Mouse (Mus musculus): ENCODE data around the gene Gm28047.
A peak's percentile ranks its signal among the peaks of the same experiment; 100 is the strongest.
"Not testable (repeated sequence)": the region's sequence is repeated elsewhere in the genome, so short reads cannot be mapped to it uniquely, and the experiment has no call there.

The Gm28047 gene

DNA sequence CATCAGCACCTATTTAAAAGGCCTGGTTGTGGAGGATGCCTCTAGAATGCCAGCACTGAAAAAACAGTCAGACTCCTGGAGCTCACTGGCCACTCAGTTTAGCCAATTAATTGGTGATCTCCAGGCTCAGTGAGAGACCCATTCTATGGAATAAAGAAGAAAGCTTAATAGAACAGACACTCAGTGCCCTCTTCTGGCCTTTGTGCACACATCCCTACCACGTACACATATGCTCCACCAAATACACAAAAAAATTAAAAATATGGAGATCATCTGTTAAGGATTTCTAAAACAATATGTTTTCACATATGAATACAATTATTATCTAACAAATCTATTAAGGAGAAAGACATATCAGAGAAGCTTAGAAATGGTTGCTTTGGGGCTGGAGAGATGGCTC lies 4.1 kb downstream of the Gm28047 start:
- DNase-seq (ENCODE audit: low read depth, low spot score): no peak

DNA sequence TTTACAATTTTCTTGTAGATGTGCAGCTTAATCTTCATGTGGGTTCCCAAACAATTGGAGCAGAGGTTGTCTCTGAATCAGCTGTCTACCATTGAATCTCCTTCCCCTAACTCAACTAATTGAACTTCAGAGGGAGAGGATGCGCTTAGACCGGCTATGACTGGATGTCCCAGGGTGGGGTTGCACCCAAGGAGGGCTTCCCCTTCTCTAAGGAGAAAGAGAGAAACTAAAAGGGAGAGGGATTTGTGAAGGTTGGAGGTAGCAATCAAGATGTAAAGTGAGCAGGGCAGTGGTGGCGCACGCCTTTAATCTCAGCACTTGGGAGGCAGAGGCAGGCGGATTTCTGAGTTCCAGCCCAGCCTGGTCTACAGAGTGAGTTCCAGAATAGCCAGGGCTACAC lies 5.4 kb downstream of the Gm28047 start:
- no peak for DNase-seq (ENCODE audit: low read depth, low spot score)

DNA sequence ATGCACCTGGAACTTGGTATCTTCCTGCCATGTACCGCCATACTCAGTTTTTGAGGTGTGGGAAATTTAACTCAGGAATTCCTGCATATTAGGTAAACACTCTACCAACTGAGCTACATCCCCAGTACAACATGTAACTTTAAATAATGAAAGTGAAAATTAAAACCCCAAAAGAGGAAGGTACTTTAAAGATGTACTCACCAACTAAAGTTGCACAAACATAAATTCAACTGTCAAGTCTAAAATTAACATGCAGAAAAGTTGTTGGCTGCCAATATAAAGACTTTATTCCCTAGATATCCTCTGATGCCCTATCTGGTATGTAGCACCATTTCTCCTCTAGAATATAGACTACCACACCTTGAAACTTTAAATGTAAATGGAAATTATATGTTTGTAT lies 7.2 kb downstream of the Gm28047 start:
- no peak for DNase-seq (ENCODE audit: low read depth, low spot score)

DNA sequence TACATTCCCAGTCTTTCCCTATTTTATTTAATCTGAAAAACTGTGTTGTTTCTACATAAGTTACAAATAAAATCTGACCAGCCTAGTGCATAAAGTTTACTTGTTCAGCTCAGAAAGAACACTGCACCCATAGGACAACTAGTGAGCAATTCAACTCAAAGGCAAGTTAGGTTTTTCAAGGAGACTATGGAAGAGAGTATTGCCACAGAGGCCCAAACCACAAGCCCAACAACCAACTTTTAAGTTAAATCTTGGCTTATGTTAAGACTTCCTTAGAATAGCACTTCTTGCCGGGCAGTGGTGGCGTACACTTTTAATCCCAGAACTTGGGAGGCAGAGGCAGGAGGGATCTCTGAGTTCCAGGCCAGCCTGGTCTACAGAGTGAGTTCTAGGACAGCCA lies 8.7 kb downstream of the Gm28047 start:
- no peak for DNase-seq (ENCODE audit: low read depth, low spot score)

DNA sequence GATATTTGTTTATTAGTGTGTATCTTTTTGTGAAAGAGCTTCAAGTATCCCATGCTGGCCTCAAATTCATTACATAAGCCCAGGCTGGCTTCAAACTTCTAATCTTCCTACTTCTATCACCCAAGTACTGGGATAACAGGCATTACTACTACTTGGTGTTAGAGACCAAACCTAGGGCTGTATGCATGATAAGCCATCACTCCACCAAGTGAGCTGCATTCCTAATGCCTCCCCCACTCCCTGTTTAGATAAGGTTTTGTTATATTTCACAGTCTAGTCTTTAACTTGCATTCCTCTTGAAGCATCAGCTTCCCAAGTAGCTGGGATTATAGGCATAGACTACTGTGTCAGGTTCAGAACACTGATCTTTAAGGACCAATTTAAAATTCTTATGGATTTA lies 10.6 kb downstream of the Gm28047 start:
- no peak for DNase-seq (ENCODE audit: low read depth, low spot score)

DNA sequence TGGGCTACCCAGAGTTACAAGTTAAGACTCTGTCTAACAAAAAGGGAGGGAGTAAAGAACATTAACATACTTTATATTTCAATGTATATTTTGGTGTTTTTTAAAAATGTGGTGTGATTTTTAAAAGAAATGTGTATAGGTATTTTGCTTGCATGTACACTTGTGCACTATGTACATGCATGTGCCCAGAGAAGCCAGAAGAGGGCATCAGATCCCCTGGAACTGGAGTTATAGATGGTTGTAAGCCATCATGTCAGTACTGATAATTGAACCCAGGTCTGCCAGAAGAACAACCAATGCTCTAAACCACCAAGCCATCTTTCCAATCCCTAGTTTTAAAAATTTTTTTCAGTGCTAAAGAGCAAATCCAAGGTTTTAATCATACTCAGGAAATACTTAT lies 11.9 kb downstream of the Gm28047 start:
- no peak for DNase-seq (ENCODE audit: low read depth, low spot score)

DNA sequence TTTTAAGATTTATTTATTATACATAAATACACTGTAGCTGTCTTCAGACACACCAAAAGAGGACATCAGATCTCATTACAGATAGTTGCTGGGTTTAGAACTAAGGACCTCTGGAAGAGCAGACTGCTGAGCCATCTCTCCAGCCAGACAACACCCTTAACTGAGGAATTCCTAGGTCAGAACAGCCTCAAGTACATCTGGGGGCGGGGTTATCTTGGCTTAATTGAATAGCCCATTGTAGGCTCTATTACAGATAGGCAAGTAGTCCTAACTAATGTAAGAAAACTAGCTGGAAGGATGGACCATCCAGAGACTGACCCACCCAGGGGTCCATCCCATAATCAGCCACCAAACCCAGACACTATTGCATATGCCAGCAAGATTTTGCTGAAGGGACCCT lies 16.3 kb downstream of the Gm28047 start:
- not testable (repeated sequence) for DNase-seq (ENCODE audit: low read depth, low spot score)

DNA sequence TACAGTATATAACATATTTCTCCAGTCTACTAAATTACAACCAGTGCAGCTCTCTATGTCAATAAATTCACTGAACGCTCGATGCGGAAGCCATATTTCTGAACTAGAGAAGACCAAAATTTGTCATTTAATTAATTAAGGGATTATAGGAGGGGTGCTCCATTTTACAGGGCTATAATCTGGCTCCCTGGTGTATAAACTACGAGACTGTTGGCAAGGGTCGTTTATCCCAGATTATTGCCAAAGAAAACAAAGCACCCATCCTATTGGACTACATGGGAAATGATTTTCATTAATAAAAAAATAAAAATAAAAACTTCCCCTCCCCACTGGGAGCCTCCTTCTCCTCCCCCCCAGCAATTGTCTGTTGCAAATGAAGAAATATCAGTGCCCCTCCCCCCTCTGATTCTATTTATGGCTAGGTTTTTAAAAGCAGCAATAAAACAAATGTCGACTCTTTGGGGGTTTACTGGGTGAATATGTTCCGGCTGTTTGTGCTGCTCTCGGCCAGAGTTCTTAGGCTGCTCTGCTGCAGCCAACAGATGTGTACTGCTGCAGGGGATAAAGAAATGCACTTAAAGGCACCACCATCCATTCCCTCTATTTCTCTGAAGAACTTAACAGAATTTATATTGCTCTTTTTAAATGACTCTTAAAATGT lies 30.7 kb downstream of the Gm28047 start:
- no peak for DNase-seq (ENCODE audit: low read depth, low spot score)

DNA sequence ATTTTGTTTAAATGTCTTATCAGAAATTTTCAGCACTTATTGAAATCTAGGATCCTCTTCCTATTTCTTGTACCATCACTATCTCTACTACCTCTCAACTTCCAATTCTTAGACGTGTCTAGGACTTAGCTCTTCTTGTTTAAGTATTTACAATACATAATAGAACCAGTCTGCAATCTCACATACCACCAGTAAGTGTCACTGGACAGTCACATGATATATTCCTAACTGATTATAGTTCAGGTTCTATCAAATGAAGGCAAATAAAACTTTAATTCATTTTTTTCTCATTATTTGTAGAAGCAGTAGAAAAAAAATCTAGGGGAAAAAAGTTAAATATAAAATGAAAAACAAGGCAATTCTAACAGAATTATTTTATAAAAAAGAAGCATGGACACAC lies 32.2 kb downstream of the Gm28047 start:
- DNase-seq (ENCODE audit: low read depth, low spot score): no peak

DNA sequence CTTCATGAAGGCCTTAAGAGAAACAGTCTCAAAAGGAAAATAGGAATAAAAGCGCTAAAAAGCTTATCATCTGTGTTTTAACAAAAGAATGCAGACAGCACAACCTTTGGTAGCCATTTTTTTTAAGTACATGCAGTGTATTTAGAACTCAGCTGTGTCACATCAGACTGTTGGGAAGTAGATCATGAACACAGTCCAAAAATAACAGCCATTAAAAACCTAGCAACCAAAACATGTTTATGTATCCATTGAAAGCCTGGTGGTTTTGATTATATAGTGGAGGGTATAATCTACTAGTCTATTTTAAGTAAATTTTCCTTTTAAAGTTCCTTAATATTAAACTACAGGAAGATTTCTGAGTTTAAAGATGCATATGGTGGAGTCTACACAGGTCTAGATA lies 34.3 kb downstream of the Gm28047 start:
- no peak for DNase-seq (ENCODE audit: low read depth, low spot score)

DNA sequence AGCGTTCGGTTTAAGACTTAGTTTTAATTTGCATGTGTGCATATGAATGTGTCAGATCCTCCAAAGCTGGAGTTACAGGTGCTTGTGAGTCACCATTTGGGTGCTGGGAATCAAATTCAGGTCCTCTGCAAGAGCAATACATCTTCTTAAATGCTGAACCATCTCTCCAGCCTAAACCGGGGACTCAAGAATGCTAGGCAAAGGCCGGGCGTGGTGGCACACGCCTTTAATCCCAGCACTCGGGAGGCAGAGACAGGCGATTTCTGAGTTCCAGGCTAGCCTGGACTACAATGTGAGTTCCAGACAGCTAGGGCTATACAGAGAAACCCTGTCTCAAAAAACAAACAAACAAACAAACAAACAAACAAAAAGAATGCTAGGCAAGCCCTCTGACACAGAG lies 35.0 kb downstream of the Gm28047 start:
- no peak for DNase-seq (ENCODE audit: low read depth, low spot score)

DNA sequence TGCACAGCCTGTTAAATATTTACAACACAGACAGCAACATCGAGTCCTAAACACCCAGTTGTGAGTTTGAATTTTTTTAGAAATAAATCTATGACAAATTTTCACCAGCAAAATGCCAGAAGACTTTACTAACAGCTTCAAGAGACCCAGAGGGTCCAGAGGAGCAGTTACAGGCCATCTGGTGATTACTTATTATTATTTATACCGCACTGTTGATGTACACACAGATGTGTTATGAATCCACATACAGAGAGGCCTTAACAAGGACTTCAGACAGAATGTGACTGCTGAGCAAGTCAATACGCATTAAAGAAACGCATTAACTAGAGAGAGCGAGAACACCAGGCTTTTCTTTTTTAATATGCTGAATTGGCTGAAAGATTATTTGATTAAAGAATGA lies 39.4 kb downstream of the Gm28047 start:
- no peak for DNase-seq (ENCODE audit: low read depth, low spot score)

DNA sequence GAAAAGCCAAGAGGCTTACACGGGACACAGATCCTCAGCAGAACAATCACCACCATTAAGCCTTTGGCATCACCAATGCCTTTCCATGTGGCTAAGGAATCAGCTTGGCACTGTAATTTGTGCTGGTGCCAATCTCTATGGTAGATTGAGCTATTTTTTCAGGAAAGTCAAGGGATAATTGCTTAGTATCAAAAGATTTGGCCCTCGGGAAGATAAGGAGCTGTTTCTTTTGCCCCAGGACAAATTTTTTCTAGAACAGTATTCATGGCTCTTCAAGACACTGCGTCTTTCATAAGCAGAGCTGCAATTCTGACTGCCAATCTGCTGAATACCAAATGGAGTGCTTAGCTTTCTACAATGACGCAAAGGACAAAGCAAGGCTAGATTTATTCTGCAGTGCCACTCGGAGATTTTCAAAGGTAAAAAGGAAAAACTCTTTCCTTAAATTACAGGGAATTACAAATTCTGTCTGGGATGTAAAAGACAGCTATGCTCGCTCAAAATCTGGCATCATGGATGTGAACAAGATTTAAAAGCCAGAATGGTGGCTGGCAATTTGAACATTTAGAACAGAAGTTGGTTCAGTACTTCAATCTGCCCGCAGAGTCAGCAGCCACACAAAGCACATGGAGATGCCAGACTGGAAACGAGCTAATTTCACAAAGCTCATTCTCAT lies 41.0 kb downstream of the Gm28047 start:
- DNase-seq (ENCODE audit: low read depth, low spot score): peak; percentile 19

DNA sequence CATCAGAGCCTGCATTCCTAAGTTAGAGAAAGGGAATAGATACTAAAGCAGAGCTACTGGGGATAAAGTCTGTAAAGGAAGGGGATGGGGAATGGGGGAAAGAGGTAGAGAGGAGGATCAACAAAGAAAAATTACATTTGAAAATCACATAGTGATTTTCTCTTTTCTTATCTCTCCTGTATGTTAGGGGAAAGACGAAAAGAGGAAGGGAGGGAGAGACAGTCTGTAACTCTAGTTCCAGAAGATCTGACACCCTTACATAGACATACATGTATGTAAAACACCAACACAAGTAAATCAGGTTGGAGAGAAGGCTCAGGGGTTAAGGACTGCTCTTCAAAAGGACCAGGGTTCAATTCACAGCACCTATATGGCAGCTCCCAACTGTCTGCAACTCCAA lies 43.7 kb downstream of the Gm28047 start:
- DNase-seq (ENCODE audit: low read depth, low spot score): no peak

DNA sequence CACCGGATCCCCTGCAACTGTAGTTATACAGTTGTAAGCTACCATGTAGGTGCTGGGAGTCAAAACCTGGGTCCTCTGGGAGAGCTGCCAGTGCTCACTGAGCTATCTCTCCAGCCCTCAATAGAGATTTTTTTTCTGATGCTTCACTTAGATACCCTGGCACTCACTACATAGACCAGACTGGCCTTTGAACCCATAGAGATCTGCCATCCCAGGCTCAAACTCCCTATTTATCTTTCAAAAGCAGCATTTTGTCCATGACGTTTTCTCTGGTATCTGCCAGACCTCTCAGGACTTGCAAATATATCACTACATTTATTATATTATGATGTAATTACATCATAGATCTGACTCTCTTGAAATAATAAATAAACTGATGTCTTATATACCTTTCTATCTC lies 46.5 kb downstream of the Gm28047 start:
- no peak for DNase-seq (ENCODE audit: low read depth, low spot score)

DNA sequence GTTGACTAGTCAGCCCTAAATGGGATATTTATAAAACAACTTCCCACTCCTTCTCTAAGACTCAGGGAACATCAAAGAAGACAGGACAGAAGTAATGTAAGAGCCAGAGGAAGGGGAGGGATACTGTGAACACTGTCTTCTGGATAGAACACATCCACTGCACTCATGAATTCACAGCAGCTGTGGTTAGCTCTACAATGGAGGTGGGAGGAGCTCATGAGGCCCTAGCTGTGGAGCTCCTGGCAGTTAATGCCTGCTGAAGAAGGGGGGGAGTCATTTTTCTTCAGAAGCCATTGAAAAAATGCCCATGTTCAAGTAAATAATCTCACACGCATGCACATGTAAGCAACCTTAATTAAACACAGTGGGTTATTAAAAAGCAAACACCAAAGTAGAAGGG lies 47.9 kb downstream of the Gm28047 start:
- DNase-seq (ENCODE audit: low read depth, low spot score): no peak

DNA sequence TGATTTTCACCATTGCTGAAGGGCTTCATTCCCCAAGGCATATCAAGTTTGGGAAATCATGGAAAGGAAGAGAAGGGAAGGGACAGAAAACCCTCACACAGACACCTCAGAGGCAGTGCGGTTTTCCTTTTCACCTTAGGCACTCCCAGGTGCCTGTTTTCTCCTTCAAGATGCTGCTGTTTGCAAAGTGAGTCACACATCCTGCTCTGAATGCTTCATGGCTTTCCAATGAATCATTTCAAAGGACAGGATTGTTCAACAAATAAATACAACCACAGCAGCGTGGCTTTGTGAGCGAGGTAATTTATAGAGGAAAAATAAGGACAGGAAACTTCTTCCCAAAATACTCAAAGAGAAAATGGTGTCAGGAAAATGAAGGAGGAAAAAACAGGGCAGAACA lies 52.8 kb downstream of the Gm28047 start:
- DNase-seq (ENCODE audit: low read depth, low spot score): no peak

DNA sequence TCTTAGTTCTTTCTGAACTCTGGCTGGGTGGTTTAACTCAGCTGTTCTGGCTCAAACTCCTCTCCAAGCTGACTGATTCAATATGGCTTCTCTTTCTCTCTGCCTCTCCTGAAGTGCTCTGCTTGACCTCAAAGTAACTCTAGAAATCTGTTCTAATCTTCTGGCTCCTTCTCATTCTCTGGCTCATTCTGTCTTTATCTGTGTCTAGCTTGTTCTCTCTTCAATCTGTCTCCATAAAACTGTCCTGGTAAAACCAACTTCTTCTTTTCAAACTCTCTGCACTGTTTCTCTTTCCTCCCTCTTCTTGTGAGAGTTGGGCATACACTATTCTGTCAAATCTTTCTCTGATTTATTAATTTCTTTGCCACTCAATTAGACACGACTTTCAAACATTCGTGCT lies 57.0 kb downstream of the Gm28047 start:
- DNase-seq (ENCODE audit: low read depth, low spot score): no peak

DNA sequence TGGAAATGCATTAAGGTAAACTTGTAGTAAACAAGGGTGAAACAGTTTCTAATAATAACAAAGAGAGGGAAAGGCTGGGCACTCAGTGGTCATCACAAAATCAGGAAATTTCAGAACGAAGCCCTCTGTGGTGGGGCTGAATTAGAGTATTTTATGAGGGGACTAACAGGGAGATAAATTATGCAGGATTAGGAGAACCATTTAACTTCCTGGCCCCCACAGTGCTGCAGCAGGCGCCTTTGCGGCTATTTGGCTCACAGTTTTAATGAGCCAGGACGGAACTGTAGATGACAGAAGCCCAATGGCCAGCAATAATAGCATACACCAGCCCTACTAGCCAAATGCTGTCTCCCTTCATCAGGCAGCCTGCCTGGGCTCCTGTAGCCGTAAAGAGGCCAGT lies 61.2 kb downstream of the Gm28047 start:
- DNase-seq (ENCODE audit: low read depth, low spot score): no peak

DNA sequence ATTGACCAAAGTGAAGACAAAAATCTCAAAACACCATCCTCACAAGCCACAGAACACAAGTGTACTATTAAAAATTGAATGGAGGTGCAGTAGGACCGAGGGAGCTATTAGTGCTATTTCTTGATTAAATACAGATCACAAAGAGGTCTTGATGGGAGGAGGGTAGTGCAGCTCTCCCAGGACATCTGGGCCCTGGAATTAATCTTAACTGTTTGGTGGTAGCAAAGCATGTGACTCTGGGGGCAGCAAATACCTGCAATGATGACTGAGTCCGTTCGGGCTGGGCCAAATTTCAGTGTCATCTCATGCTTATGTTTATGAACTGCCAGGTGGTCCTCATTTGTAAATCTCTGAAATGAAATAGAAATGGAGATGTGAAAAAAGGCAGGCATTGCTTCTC lies 61.8 kb downstream of the Gm28047 start:
- DNase-seq (ENCODE audit: low read depth, low spot score): no peak

DNA sequence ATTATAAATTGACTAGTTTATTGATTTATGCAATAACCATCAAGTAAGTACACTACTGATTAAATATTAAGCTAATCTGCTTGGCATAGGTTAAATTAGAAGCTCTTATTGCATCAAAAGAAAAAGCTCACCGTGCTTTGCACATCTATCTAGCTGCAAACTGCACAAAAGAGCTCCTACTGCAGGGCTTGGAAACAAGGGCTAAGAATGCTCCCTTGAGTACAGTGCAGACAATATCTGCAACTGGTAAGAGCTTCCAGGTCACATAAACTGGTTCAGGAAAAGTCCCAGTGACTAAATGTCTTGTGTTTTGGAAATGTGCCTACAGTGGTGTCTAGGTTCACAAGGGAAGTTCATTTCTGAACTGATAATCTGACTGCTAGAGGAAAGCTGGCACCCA lies 62.4 kb downstream of the Gm28047 start:
- DNase-seq (ENCODE audit: low read depth, low spot score): no peak

DNA sequence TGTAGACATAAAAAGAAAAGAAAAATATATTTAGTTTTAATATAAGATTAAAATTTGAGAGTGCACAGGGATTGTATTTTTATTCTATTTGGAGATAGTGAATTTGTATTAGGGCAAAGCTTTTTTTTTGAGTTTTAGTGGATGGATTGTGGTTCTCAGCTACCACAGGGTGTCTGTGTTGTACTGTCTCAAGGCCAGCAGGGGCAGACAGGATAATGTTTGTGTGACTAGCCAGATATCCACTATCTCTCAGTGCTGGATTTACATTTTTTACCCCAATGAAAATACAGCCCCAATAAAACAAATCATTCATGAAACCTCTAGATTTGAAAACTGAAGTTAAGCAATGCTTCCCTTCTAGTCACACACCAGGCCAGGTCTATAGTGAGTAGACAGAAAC lies 67.3 kb downstream of the Gm28047 start:
- no peak for DNase-seq (ENCODE audit: low read depth, low spot score)

DNA sequence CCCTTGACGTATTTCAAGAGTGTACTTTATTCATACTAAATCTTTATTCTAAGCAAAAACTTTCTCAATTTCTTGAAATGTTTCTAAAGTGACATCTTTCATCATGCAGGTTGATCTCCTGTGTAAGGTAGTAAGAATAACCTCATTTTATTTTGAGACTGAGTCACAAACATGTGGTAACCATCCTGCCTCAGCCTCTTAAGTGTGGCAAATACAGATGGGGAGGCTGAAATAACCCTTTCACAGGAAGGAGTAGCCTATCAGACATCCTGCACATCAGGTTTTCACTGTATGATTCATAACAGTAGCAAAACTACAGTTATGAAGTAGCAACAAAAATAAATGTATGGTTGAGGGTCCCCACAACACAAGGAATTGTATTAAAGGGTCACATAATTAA lies 69.3 kb downstream of the Gm28047 start:
- DNase-seq (ENCODE audit: low read depth, low spot score): no peak

DNA sequence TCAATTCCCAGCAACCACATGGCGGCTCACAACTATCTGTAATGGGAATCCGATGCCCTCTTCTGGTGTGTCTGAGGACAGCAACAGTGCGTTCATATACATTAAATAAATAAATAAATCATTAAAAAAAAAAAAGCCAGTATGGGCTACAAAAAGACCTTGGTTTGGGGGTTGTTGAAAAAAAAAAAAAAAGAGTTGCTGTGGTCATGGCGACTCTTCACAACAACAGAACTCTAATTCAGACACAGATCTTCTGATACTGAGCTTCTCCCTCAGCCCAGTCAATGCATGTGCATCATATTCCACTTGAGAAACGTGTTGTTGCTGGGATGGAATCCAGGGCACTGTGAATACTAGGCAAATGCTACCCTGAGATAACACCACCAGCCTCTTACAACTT lies 72.3 kb downstream of the Gm28047 start:
- no peak for DNase-seq (ENCODE audit: low read depth, low spot score)

Data from mesoderm, embryonic 11.5 days (tissue).